Mouse (Mus musculus) stomach, embryonic 14.5 days (tissue): Measurements from ENCODE around the gene Adgra3. TPM values are rescaled to one million over a fixed set of nuclear protein-coding genes. Genes with fewer than 3 reads are reported as not detected.

Source experiments
- ATAC-seq: fragments of 200-750 bp; cut with Nextera tagmentation; 2 replicates; pipeline ENCODE4 v1.8.0; 2017; ENCODE audit warnings: low read depth, moderate TSS enrichment; ENCODE audit not compliant: insufficient number of reproducible peaks, insufficient read depth, low FRiP score
- H3K27ac ChIP-seq: fragments of 300-500 bp; sonication (generic); 2 replicates; pipeline ENCODE4 v1.5.1; 2014; ENCODE audit warnings: mild to moderate bottlenecking, low read length, moderate library complexity, mixed read lengths
- H3K27me3 ChIP-seq: fragments of 300-500 bp; sonication (generic); 2 replicates; pipeline ENCODE4 v1.6.1; 2014; ENCODE audit warnings: low read length, control low read depth, mixed read lengths; ENCODE audit not compliant: control insufficient read depth, insufficient read depth
- H3K36me3 ChIP-seq: fragments of 300-500 bp; sonication (generic); 2 replicates; pipeline ENCODE4 v1.6.1; 2014; ENCODE audit warnings: mild to moderate bottlenecking, control low read depth, low read length, moderate library complexity, mixed read lengths; ENCODE audit not compliant: control insufficient read depth, insufficient read depth
- H3K4me1 ChIP-seq: fragments of 300-500 bp; sonication (generic); 2 replicates; pipeline ENCODE4 v1.6.1; 2014; ENCODE audit warnings: low read length, control low read depth, mixed read lengths; ENCODE audit not compliant: control insufficient read depth, insufficient read depth
- H3K4me2 ChIP-seq: fragments of 300-500 bp; sonication (generic); replicated peaks from 2 replicates; pipeline ENCODE4 v1.6.1; 2014; ENCODE audit warnings: low read depth, low read length, control low read depth
- H3K4me3 ChIP-seq: fragments of 300-500 bp; sonication (generic); 2 replicates; pipeline ENCODE4 v1.5.1; 2014; ENCODE audit warnings: low read depth, low read length, control low read depth
- H3K9ac ChIP-seq: fragments of 300-500 bp; sonication (generic); replicated peaks from 2 replicates; pipeline ENCODE4 v1.6.1; 2014; ENCODE audit warnings: low read depth, mild to moderate bottlenecking, control low read depth, low read length, moderate library complexity, mixed read lengths
- H3K9me3 ChIP-seq: fragments of 300-500 bp; sonication (generic); 2 replicates; pipeline ENCODE4 v1.6.1; 2016; ENCODE audit warnings: low read depth, low read length, control low read depth; ENCODE audit not compliant: control insufficient read depth
- WGBS: fragments of 180-500 bp; shearing (Covaris S2); extraction: QIAGEN DNeasy Blood & Tissue Kit; methylation state at CpG from one replicate; pipeline ENCODE4 v1.1.7; 2014; 5-methylcytosine and 5-hydroxymethylcytosine counted together
- polyA plus RNA-seq: library from polyadenylated mRNA; unstranded; fragments of >200 nt; fragmentation: Nextera tagmentation; extraction: Ambion mirVana; gene quantifications from 2 replicates; pipeline ENCODE4 v1.2.1, GENCODE M21; 2014

The Adgra3 gene
- polyA plus RNA-seq, 1 experiment from 2014 or later: 29.7 TPM

DNA sequence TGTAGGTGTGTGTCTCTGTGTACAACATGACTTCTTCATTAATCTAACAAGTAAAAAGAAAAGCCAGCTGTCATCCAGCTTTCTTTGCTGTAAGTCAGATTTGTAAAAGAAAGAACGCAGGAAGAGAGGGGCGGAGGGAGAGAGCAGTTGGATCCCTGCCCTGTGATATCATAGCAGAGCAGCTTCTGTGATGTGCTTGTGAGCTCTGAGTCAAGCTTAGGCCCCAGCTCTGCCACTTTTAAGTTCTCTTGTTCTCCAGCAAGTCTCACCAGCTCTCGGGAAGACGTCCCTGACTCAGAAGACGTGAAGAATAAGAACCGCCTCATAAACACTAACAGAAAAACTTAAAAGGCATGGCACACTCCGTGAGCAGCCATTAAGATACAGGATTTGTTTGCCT lies 31.8 kb downstream of the Adgra3 start:
- Histone ChIP-seq H3K4me1 (peaks cover 26% of the 10 kb centered on the region), H3K9ac (no peak overlapping the region), H3K27me3 (no peaks in the 10 kb centered on the region), H3K4me3 (no peak overlapping the region), H3K36me3 (peaks cover 2% of the 10 kb centered on the region; the same call in 1 of the 2 replicates), H3K27ac (peak overlapping the region; percentile 48; the same call in 1 of the 2 replicates), H3K4me2 (no peak overlapping the region), H3K9me3 (no peaks in the 10 kb centered on the region)
- ATAC-seq: no peak; the same call in 1 of the 2 replicates
- WGBS: 43% methylated on average over 7 of the region's 7 CpGs

DNA sequence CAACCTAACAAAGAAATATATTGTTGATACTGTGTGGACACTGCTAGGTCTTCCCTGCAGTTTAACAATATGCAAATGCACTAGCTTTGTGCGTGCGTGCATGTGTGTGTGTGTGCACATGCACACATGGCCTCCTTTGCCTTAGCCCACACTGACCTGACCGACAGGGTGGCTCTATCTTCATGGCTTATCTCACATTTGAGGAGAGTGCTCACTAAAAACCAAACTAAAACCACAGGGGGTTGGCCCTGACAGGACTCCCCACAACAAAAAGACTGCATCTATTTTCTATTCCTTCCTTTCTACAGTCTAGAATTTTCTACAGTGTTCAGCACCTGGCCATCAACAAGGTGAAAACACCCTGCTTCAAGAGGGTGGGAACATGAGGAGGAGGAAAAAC lies 32.7 kb downstream of the Adgra3 start:
- H3K4me1 ChIP-seq: peaks cover 26% of the 10 kb centered on the region
- no peaks in the 10 kb centered on the region for H3K27me3 ChIP-seq
- no peak overlapping the region for H3K4me2 ChIP-seq
- no peaks in the 10 kb centered on the region for H3K9me3 ChIP-seq
- no peak overlapping the region for H3K4me3 ChIP-seq
- peaks cover 7% of the 10 kb centered on the region; the same call in 1 of the 2 replicates for H3K36me3 ChIP-seq
- H3K27ac ChIP-seq: no peak overlapping the region
- WGBS: 63% methylated on average over 3 of the region's 3 CpGs
- no peak overlapping the region for H3K9ac ChIP-seq
- no peak for ATAC-seq

DNA sequence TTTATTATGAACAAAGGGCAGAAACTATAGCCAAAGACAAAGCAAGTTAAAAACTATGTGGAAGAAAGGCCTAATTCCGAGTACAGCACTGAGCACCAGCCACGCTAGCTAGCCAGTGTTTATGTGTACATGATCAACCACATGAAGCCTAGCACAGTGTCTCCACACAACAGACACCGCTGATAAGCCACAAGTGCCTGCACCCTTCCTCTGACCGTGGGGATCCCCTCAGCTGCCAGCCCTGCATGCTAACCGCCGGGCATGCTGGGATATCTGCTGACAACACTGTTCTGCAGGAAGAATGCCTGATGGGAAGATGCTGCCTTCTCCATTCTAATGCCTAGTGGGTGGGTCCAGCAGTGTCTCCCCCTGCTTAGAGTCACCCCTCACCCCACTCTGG lies 34.7 kb downstream of the Adgra3 start:
- Histone ChIP-seq H3K36me3 (peaks cover 7% of the 10 kb centered on the region; the same call in 1 of the 2 replicates), H3K4me2 (no peak overlapping the region), H3K27me3 (no peaks in the 10 kb centered on the region), H3K4me3 (no peak overlapping the region), H3K9me3 (no peaks in the 10 kb centered on the region), H3K4me1 (peaks cover 22% of the 10 kb centered on the region), H3K27ac (no peak overlapping the region), H3K9ac (no peak overlapping the region)
- ATAC-seq: no peak
- WGBS: 90% methylated on average over 6 of the region's 6 CpGs

DNA sequence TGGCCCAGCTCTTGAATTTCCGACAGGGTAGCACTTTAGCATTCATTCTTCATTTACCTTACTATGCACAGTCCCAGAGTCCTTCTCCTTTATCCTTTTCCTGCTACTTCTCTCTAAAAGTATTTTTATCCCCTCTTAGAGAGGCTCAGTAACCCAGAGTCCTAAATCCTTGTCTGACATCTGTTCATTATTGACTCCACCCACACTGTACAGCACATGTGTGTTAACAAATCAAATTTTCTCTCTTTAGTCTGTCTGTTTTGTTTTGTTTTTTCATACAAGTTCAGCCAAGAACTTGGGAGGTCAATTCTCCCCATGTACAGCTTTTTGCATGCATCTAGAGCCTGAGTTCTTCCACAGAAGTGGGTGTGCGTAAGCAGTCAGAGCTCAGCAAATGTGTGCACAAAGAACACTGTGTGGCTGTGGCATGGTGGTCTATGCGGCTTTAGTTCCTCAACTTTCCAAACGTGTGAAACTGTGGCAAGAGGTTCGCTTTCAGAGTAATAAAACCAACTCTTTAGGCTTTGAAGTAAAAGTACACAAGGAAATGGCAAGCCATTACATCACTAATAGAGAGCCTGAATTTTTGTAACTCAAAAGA lies 42.7 kb downstream of the Adgra3 start:
- WGBS: 84% methylated on average over 5 of the region's 5 CpGs
- H3K27me3 ChIP-seq: no peaks in the 10 kb centered on the region
- H3K4me3 ChIP-seq: no peak overlapping the region
- H3K27ac ChIP-seq: no peak overlapping the region
- ATAC-seq: peak; percentile 28; the same call in 1 of the 2 replicates
- no peaks in the 10 kb centered on the region for H3K9me3 ChIP-seq
- no peak overlapping the region for H3K4me2 ChIP-seq
- H3K36me3 ChIP-seq: no peaks in the 10 kb centered on the region; the same call in none of the 2 replicates
- H3K4me1 ChIP-seq: no peaks in the 10 kb centered on the region
- no peak overlapping the region for H3K9ac ChIP-seq

DNA sequence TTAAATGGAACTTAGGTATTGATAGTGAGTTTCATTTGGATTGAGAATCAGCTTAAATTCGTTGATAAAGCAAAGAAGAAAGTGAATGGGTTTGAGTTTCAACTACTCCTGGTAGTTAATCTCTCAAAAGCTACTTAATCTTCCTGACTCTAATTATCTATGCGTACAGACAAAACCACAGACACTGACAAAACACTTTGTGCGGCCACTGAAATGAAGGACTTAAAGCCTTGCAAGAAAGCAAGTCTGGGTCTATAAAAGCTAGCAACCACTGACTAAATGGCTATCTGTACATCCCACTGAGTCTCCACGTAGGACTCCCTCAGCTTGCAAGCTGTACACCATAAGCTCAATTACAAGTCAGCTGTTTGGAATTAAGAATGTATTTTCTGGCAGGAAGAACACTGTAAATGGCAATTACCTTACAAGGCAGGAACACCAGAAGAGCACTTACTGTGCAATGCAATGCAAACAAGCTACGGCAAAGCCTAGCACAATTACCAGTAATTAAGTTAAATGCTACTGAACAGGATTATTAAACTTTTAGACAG lies 43.6 kb downstream of the Adgra3 start:
- H3K9ac ChIP-seq: no peak overlapping the region
- WGBS: 75% methylated on average over 5 of the region's 5 CpGs
- no peak overlapping the region for H3K27ac ChIP-seq
- no peaks in the 10 kb centered on the region for H3K4me1 ChIP-seq
- no peak overlapping the region for H3K4me2 ChIP-seq
- no peaks in the 10 kb centered on the region for H3K9me3 ChIP-seq
- no peak for ATAC-seq
- no peak overlapping the region for H3K4me3 ChIP-seq
- no peaks in the 10 kb centered on the region for H3K27me3 ChIP-seq
- no peaks in the 10 kb centered on the region; the same call in none of the 2 replicates for H3K36me3 ChIP-seq

DNA sequence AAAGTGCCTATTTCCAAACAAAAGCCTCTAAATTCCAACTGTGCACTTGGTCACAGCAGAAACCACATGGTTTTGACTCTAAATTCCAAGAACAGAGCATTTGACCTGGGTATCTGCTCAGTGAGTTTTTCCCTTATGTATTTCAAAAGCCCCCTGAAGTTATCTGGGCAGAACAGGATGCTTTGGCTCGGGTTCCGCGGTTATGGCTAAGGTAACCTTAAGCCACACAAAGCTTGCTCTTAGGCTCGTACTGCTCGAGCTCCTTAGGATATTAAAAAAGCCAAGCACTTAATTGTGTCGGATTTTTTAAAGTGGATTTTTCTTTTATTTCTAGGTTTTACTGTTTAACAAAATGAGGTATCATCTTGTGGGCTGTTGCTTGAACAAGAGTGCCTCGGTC lies 44.1 kb downstream of the Adgra3 start:
- 80% methylated on average over 7 of the region's 7 CpGs for WGBS

DNA sequence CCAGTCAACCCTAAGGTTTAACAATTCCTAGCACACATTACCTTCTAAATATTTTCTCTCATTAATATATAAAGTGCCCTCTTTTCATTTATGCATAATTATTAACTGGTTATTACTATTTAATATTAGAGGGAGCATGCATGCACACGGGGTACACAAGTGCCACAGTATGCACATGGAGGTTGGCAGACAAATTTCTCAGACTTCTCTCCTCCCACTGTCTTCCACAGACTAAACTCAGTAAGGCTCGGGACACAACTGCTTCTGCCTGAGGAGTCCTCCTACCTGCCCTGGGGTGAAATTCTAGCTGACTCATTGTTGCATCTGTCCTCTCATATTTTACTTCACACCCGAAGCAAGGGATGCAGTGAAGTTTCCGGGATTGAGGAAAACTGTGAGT lies 44.8 kb downstream of the Adgra3 start:
- WGBS: 69% methylated on average over 4 of the region's 4 CpGs
- no peak for ATAC-seq

More for the DNA sequence above, 44.1 kb downstream of the Adgra3 start:
- Histone ChIP-seq H3K27me3 (no peaks in the 10 kb centered on the region), H3K9me3 (no peaks in the 10 kb centered on the region), H3K4me3 (no peak overlapping the region), H3K36me3 (no peaks in the 10 kb centered on the region; the same call in 1 of the 2 replicates), H3K4me2 (no peak overlapping the region), H3K27ac (no peak overlapping the region), H3K9ac (no peak overlapping the region), H3K4me1 (no peaks in the 10 kb centered on the region)
- no peak for ATAC-seq

DNA sequence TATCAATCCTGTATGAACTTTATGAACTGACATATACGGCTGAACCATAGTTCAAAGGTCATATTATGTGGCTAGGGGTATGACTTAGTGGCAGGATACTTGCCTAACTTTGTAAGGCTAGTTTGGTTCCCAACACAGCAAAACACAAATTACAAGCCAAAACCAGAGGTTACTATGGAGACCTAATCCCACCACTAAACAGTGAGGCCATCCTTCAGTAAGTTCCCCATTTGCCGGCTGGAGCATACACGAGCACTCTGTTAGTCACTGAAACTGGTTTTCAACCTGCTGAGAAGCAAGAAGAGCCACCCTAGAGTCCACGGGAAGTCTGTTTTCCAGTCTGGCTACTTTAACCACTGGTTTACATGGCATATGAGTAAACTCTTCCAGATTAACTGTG lies 50.0 kb downstream of the Adgra3 start:
- Histone ChIP-seq H3K27ac (no peak overlapping the region), H3K9me3 (no peaks in the 10 kb centered on the region), H3K4me1 (no peaks in the 10 kb centered on the region), H3K27me3 (no peaks in the 10 kb centered on the region), H3K4me2 (no peak overlapping the region), H3K36me3 (peaks cover 6% of the 10 kb centered on the region), H3K4me3 (no peak overlapping the region), H3K9ac (no peak overlapping the region)
- no peak for ATAC-seq
- 66% methylated on average over 4 of the region's 4 CpGs for WGBS

More for the DNA sequence above, 44.8 kb downstream of the Adgra3 start:
- no peak overlapping the region for H3K4me2 ChIP-seq
- no peak overlapping the region for H3K9ac ChIP-seq
- H3K27ac ChIP-seq: no peak overlapping the region
- H3K27me3 ChIP-seq: no peaks in the 10 kb centered on the region
- H3K4me1 ChIP-seq: no peaks in the 10 kb centered on the region
- H3K9me3 ChIP-seq: no peaks in the 10 kb centered on the region
- no peak overlapping the region for H3K4me3 ChIP-seq
- H3K36me3 ChIP-seq: no peaks in the 10 kb centered on the region; the same call in 1 of the 2 replicates
